Mouse (Mus musculus) bone marrow macrophage, adult 2 months (primary cell): ENCODE data around the gene Eci1. TPM values are rescaled to one million over a fixed set of nuclear protein-coding genes. Genes with fewer than 3 reads are reported as not detected.

Experiments used
- H3K27ac ChIP-seq: 2 replicates; pipeline ENCODE4 v1.5.1; 2012; ENCODE audit warnings: low read depth, low read length; ENCODE audit not compliant: insufficient read depth
- H3K4me1 ChIP-seq: 2 replicates; pipeline ENCODE4 v1.6.1; 2012; ENCODE audit warnings: low read length; ENCODE audit not compliant: control insufficient read depth, insufficient read depth
- H3K4me3 ChIP-seq: 2 replicates; pipeline ENCODE4 v1.5.1; 2012; ENCODE audit warnings: mild to moderate bottlenecking, low read length, moderate library complexity; ENCODE audit not compliant: insufficient read depth
- CTCF ChIP-seq: IDR thresholded peaks from 2 replicates; pipeline ENCODE4 v1.5.1; 2012; ENCODE audit warnings: low read depth, mild to moderate bottlenecking, low read length, moderate library complexity
- POLR2A ChIP-seq: IDR thresholded peaks from 2 replicates; pipeline ENCODE4 v1.6.1; 2012; ENCODE audit warnings: mild to moderate bottlenecking, low read depth, low read length, borderline replicate concordance
- polyA plus RNA-seq: library from polyadenylated mRNA; stranded (reverse); fragments of >200 nt; gene quantifications from 2 replicates; pipeline ENCODE4 v1.2.4, GENCODE M21; 2012; ENCODE audit not compliant: missing spikeins, insufficient read depth, insufficient read length

The Eci1 gene
- polyA plus RNA-seq, 1 experiment, result 21.5 TPM

DNA sequence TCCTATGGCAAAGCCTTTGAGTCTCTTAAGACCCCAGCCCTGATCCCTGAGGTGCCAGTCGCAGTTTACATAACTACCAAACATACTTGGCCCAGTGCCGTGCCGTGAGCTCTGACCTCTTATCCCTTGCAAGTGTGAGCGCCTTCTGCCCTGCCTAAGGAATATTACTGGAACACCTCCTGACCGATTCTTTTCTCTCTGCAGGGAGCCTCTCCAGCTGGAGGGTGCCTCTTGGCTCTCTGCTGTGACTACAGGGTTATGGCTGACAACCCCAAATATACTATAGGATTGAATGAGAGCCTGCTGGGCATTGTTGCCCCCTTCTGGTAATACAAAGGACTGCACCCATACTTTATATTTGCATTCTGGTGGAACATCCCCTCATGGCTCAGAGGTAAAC is 10.6 kb downstream of the Eci1 start:
- H3K27ac ChIP-seq, result no peak overlapping the region
- H3K4me3 ChIP-seq, result no peak overlapping the region
- no peak for TF ChIP-seq POLR2A
- no peak; the same call in 1 of the 2 replicates for TF ChIP-seq CTCF
- H3K4me1 ChIP-seq, result peaks cover 5% of the 10 kb centered on the region

DNA sequence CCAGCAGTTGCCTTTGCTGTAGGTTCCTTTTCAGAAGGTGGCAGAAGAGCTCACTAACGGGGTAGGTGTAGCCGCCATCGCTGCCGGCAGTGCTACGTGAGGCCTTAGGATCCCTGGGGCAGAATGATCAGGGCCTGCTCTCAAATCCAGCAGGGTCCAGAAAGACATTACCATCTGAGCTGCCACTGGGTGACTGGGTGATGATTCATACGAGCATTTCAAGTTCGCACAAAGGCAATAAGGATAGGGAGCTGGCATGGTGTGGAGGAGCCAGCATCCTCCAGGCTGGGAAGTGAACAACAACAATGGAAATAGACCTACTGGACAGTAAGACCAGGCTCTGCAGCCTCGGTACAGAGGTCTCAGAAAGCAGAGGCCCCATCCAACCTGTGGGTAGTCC is 13.9 kb downstream of the Eci1 start:
- Histone ChIP-seq H3K27ac (no peak overlapping the region), H3K4me1 (no peaks in the 10 kb centered on the region), H3K4me3 (no peak overlapping the region)
- TF ChIP-seq POLR2A, result no peak
- no peak for TF ChIP-seq CTCF

DNA sequence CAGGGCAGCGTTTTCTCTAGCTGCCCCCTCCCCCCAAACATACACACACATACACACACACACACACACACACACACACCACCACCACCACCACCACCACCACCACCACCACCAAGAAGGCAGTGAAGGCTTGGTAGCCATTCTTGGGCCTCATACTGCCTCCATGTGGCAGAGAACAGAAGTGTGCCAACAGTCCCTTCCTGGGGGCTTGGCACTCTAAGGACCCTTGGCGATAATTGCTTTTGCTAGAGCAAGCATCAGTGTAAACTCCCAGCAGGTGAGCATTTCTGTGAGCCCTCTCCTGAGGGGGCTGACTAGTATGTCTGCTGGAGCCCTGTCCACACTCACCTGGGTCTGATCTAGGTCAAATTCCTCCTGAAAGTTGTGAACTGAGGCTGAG is 14.7 kb downstream of the Eci1 start:
- Histone ChIP-seq H3K4me3 (no peak overlapping the region), H3K4me1 (no peaks in the 10 kb centered on the region), H3K27ac (no peak overlapping the region)
- 0 out of 2 replicates have a peak, but pooled peaks have one; percentile 13 for TF ChIP-seq CTCF
- no peak for TF ChIP-seq POLR2A

GRCm38 (mm10) chr17:24442107-24442506 is 15.7 kb downstream of the Eci1 start:
- peaks cover 8% of the 10 kb centered on the region for H3K4me1 ChIP-seq
- no peak overlapping the region for H3K4me3 ChIP-seq
- TF ChIP-seq CTCF (no peak), POLR2A (no peak)
- H3K27ac ChIP-seq, result no peak overlapping the region

DNA sequence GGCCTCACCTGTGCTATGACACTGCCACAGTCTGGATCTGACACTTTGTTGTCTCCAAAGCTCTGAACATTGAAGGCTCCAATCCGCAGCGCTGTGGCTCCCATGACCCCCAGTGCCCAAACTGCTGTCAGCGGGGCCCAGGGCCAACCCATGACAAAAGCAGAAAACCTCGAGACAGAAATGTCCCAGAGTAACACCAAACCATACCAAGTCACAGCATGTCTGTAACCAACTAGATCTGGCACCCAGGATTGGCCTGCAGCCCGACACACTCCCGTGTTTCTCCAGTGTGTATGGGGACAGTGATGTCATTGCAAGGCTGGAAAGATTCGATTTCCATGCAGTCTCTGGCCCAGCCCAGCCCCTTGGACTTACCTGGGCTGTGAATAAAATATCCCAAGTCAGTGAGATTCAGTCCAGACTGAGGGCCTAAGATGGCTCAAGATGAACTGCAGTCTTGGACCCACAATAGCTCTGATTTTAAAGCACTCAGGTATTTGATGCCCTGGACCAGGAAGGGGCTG is 16.3 kb downstream of the Eci1 start, which contains the start of gene Dnase1l2:
Gene Dnase1l2 (minus strand): TSS at position 474 of the 524 bp plus-strand sequence.
- TF ChIP-seq CTCF, result no peak
- no peak for TF ChIP-seq POLR2A
- H3K4me1 ChIP-seq, result peaks cover 14% of the 10 kb centered on the region
- H3K27ac ChIP-seq, result no peak within 1 kb of the TSS
- H3K4me3 ChIP-seq, result no peak within 1 kb of the TSS

GRCm38 (mm10) chr17:24443409-24443808 is 17.0 kb downstream of the Eci1 start:
- TF ChIP-seq POLR2A (no peak), CTCF (no peak)
- H3K4me3 ChIP-seq, result no peak overlapping the region
- H3K4me1 ChIP-seq, result peaks cover 16% of the 10 kb centered on the region
- no peak overlapping the region for H3K27ac ChIP-seq

GRCm38 (mm10) chr17:24446590-24446989 is 20.1 kb downstream of the Eci1 start:
- Histone ChIP-seq H3K4me3 (no peak overlapping the region), H3K4me1 (peaks cover 16% of the 10 kb centered on the region), H3K27ac (peak overlapping the region; percentile 30; the same call in 1 of the 2 replicates)
- no peak for TF ChIP-seq POLR2A
- no peak for TF ChIP-seq CTCF

DNA sequence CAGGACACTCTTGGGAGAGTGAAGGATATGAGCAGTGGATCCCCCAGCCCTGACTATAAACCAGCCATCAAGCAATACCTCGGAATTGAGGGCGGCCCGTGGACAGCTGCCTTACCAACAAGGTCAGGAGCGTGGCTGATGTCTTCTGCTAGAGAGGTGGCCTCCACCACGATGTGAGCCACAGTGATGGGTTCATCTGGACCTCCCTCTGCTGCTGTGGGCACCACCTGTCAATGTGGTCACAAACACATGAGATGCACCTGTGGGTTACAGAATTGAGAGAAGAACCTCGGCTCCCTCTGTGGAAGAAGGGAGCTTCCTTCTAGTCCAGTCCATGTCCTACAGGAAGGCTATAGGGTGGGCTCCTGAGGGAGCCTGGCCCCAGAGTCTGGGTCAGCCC is 23.1 kb downstream of the Eci1 start:
- H3K4me3 ChIP-seq, result no peak overlapping the region
- TF ChIP-seq CTCF (no peak), POLR2A (no peak)
- peaks cover 26% of the 10 kb centered on the region for H3K4me1 ChIP-seq
- H3K27ac ChIP-seq, result no peak overlapping the region

GRCm38 (mm10) chr17:24451220-24451619 is 24.8 kb downstream of the Eci1 start:
- no peak overlapping the region for H3K27ac ChIP-seq
- peaks cover 33% of the 10 kb centered on the region for H3K4me1 ChIP-seq
- TF ChIP-seq CTCF (no peak), POLR2A (no peak)
- H3K4me3 ChIP-seq, result no peak overlapping the region

GRCm38 (mm10) chr17:24453372-24453771 is 26.9 kb downstream of the Eci1 start:
- H3K27ac ChIP-seq, result no peak overlapping the region

More at GRCm38 (mm10) chr17:24453372-24453771, 26.9 kb downstream of the Eci1 start:
- H3K4me1 ChIP-seq, result peaks cover 17% of the 10 kb centered on the region
- H3K4me3 ChIP-seq, result no peak overlapping the region
- TF ChIP-seq POLR2A (no peak), CTCF (no peak)
